Mouse (Mus musculus): Measurements from ENCODE around the gene Src. TPM values are rescaled to one million over a fixed set of nuclear protein-coding genes. Genes with fewer than 3 reads are reported as not detected.
A peak's percentile ranks its signal among the peaks of the same experiment; 100 is the strongest.
"Not testable (repeated sequence)": the region's sequence is repeated elsewhere in the genome, so short reads cannot be mapped to it uniquely, and the experiment has no call there.

Gene Src
- polyA plus RNA-seq (2016; fragmentation: Nextera tagmentation; extraction: Ambion mirVana): 19.2 and 19.6 TPM in 2 replicates

DNA sequence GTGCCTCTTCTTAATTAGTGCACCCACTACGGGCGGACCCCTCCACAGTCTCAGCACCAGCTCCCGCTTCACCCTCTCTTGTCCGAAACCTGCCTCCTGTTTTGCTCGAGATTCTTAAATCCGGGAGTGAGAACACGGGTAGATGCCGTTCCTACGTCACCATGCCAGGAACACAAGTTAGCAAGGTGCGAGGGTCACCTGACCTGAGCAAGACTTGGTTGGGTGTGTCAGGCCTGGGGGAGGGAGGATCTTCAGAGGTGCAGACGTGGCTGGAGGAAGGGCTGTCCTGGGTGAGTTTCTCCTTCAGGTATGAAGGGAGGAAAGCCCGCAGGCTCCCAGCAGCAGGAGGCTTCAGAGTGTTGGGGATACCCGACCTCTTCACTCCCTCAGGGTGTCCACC lies at the start of gene Src:
TSS of gene Src (plus strand) at position 239 of the 400 bp plus-strand sequence.
- no peaks in the 10 kb centered on the region for H3K36me3 ChIP-seq (replicated peaks)
- H3K9me3 ChIP-seq: no peaks in the 10 kb centered on the region
- peaks cover 34% of the 10 kb centered on the region for H3K27me3 ChIP-seq (ENCODE audit: poor library complexity, severe bottlenecking)
- H3K4me3 ChIP-seq: peak within 1 kb of the TSS; percentile 9; the same call in 1 of the 2 replicates
- H3K27ac ChIP-seq: peak within 1 kb of the TSS; percentile 78
- DNase-seq (ENCODE audit: extremely low spot score, low spot score): no peak
- peaks cover 50% of the 10 kb centered on the region for H3K4me1 ChIP-seq
- 14% methylated on average over 13 of the region's 13 CpGs for WGBS

DNA sequence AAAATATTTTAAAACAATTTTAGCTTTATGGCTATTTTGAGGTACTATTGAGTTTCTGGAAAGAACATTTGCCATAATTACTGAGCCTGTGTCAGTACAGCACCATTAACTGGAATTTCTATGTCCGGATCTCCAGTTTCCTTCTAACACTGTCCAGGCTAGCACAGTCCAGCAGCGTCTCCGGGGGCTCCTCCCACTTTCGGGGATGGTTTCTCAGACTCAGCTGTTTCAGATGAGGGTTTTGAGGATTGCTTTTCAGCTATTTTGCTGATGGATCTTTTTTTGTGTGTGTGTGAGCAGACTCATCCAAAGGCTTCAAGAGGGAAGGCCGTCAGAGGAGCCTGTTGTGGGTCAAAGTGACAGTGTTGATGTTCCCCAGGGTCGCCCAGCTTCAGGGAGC lies 46.5 kb upstream of the Src start:
- Histone ChIP-seq H3K27me3 (ENCODE audit: poor library complexity, severe bottlenecking) (no peaks in the 10 kb centered on the region), H3K4me3 (no peak overlapping the region), H3K9me3 (no peaks in the 10 kb centered on the region), H3K4me1 (peaks cover 42% of the 10 kb centered on the region), H3K36me3 (replicated peaks) (peaks cover 35% of the 10 kb centered on the region), H3K27ac (no peak overlapping the region)
- 85% methylated on average over 6 of the region's 6 CpGs for WGBS
- no peak for DNase-seq (ENCODE audit: extremely low spot score, low spot score)

DNA sequence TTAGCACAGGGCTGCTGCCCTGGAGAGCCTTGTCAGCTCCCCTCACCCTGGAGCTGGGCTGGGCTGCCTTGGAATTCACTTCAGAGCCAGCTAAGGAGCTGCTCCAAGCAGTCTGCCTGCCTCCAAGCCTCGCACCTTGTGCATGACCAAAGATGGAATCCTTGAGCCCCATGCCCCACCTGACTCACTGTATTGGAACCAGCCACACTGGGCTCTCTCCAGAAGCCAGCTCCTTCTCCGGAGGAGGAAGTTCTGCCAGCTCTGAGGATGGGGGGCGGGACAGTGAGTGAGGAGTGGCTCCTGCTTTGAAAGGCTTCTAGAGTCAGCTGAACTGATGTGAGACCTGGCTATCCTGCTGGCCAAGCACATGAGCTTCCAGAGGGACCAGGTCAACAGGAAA lies 44.6 kb upstream of the Src start:
- Histone ChIP-seq H3K27me3 (ENCODE audit: poor library complexity, severe bottlenecking) (no peaks in the 10 kb centered on the region), H3K27ac (no peak overlapping the region), H3K9me3 (no peaks in the 10 kb centered on the region), H3K36me3 (replicated peaks) (peaks cover 35% of the 10 kb centered on the region), H3K4me3 (no peak overlapping the region), H3K4me1 (peaks cover 35% of the 10 kb centered on the region)
- WGBS: 87% methylated on average over 3 of the region's 3 CpGs
- DNase-seq (ENCODE audit: extremely low spot score, low spot score): no peak

DNA sequence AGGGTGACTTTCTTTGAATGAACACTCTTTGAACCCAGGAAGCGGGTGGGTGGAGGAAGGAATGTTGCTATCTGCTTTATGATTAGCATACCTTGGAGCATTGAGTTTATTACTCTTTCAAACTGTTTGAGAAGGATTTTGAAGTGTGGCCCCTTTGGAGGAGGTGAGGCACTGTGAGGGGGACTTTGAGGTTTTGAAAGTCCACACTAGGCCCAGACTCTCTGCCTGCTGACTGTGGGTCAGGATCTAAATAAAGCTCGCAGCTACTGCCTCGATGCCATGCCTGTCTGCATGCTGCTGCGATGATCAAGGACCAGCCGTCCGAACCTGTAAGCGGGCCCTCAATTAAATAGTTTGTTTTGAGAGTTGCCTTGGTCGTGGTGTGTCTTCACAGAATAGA lies 43.2 kb upstream of the Src start:
- no peak for DNase-seq (ENCODE audit: extremely low spot score, low spot score)
- Histone ChIP-seq H3K9me3 (no peaks in the 10 kb centered on the region), H3K4me1 (peaks cover 30% of the 10 kb centered on the region), H3K27ac (peak overlapping the region; percentile 75; the same call in 1 of the 2 replicates), H3K27me3 (ENCODE audit: poor library complexity, severe bottlenecking) (no peaks in the 10 kb centered on the region), H3K36me3 (replicated peaks) (peaks cover 49% of the 10 kb centered on the region), H3K4me3 (no peak overlapping the region)
- WGBS: 74% methylated on average over 8 of the region's 8 CpGs

DNA sequence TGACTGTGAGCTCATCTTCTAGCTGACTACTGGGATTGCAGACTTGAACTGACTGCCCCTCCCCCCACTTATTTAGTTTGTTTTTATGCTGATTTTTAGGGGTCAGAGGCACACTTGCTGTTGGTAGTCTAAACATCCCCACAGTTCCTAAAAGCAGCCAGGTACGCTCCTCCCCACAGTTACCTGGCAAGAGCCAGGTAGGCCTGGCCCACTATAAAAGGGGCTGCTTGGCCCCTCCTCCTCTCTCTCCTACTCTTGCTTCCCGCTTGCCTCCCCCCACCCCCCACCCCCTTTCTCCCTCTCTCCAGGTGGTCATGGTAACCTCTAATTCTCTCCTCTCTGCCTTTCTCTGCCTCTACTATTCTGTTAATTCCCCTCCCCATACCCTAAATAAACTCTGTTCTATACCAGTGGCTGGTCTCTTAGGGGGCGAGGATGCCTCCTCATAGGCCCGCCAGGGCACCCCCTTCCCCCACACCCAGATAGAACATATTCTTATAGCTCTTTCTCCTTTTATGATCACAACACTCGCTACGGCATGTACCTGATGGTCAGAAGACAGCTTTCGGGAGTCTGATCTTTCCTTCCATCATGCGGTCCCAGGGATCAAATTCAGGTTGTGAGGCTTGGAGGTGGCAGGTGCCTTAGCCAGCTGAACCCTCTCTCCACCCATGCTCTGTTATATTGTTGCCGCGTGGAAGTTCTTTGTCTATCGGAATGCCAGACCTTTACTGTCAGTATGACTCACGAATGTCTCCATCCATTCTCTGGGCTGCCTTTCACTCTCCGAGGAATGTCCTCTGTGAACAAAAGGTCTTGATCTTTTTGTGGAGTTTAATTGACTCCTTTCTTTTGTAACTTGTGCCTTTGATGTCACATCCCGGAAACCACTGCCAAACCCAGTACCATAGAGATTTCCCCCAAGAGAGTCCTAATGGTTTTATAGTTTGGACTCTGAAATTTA lies 42.2 kb upstream of the Src start:
- Histone ChIP-seq H3K9me3 (no peaks in the 10 kb centered on the region), H3K4me3 (peak overlapping the region; percentile 31), H3K4me1 (peaks cover 30% of the 10 kb centered on the region), H3K36me3 (replicated peaks) (peaks cover 47% of the 10 kb centered on the region), H3K27ac (peak overlapping the region; percentile 75), H3K27me3 (ENCODE audit: poor library complexity, severe bottlenecking) (no peaks in the 10 kb centered on the region)
- DNase-seq (ENCODE audit: extremely low spot score, low spot score): peak; percentile 40
- WGBS: 11% methylated on average over 14 of the region's 14 CpGs

DNA sequence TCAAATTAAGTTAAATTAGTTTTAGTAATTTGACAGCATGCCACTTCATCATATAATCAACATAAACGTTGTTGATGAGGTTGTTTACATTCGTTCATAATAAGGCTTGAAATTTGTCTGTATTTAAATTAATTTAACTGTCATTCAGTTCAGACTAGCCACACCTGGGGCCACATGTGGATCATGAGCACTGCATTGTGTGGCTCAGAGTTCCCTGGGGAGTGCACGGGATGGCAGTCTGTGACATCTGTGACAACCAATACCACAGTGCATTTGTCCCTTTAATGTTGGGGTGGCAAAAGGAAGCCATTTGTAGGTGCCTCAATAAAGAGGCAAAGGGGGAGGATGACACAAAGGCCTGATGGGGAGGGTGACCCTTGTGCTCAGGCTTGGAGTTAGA lies 41.2 kb upstream of the Src start:
- 59% methylated on average over 3 of the region's 3 CpGs for WGBS
- Histone ChIP-seq H3K9me3 (no peaks in the 10 kb centered on the region), H3K4me3 (no peak overlapping the region), H3K36me3 (replicated peaks) (peaks cover 50% of the 10 kb centered on the region), H3K4me1 (peaks cover 30% of the 10 kb centered on the region), H3K27me3 (ENCODE audit: poor library complexity, severe bottlenecking) (no peaks in the 10 kb centered on the region), H3K27ac (0 out of 2 replicates have a peak overlapping the region, but pooled peaks have one; percentile 21)
- no peak for DNase-seq (ENCODE audit: extremely low spot score, low spot score)

DNA sequence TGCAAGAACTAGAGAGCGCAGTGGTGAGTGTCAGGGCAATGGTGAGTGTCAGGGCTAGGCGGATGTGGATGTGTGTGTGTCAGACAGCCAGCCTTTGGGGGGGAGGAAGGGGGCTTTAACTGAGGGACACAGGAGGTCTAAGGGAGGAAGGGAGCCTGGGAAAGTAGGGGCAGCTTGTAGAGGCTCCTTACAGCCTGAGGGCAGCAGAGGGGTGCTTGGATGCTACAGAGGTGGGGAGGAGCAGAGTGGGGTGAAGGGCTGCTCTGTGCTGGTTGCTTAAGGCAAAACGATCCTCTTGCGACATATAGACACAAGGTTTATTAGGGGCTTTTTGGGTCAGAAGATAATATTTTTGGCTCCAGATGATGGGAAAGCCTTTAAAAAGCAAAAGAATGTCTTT lies 33.4 kb upstream of the Src start:
- Histone ChIP-seq H3K9me3 (no peaks in the 10 kb centered on the region), H3K36me3 (replicated peaks) (peaks cover 87% of the 10 kb centered on the region), H3K4me3 (no peak overlapping the region), H3K4me1 (peaks cover 25% of the 10 kb centered on the region), H3K27me3 (ENCODE audit: poor library complexity, severe bottlenecking) (no peaks in the 10 kb centered on the region), H3K27ac (peak overlapping the region; percentile 62; the same call in 1 of the 2 replicates)
- 59% methylated on average over 4 of the region's 4 CpGs for WGBS
- no peak for DNase-seq (ENCODE audit: extremely low spot score, low spot score)

DNA sequence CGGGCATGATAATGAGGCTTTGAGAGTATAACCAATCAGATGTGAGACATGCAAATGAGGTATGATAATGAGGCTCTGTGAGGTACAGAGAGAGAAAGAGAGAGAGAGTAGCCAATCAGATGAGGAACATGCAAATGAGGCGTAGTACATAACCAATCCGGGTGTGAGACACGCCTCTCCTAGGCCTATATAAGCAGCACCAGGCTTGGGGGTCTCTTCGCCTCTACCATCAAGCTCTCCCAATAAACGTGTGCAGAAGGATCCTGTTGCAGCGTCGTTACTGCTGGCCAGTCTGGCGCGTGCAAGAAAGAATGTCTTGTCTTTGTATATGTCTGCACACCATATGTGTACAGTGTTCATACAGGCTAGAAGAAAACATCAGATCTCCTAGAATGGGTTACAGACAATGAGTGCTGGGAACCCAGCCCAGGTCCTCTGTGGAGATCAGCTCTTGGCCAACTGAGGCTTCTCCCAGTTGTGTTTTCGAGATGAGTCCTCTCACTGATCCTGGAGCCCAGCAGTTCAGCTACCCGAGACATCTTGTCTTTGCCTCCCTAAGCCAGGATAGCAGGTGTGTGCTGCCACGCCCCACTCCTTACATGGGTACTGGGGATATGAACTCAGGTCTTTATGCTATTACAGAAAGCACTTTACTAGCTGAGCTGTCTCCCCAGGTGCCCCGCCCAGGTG lies 29.2 kb upstream of the Src start:
- not testable (repeated sequence) for H3K4me3 ChIP-seq; H3K9me3 ChIP-seq; DNase-seq (ENCODE audit: extremely low spot score, low spot score); H3K27me3 ChIP-seq (ENCODE audit: poor library complexity, severe bottlenecking); H3K4me1 ChIP-seq; H3K27ac ChIP-seq
- WGBS: 94% methylated on average over 14 of the region's 14 CpGs
- peaks cover 83% of the 10 kb centered on the region for H3K36me3 ChIP-seq (replicated peaks)

DNA sequence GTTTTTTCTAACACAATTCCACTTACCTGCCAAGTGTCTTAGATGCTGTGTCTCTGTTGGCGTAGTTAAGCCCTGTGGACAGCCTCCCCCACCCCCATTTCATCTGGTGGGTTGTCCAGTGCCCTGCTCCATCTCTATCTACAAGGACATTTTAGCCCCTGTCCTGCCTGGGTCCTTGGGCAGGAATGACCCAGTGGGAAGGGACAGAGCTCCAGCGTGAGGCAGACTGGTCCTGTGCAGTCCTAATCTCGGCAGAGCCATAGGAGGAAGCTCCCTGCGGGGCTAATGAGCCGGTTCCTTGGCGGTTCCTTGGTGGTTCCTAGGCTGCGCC lies 28.7 kb upstream of the Src start:
- H3K9me3 ChIP-seq: no peaks in the 10 kb centered on the region
- H3K27ac ChIP-seq: no peak overlapping the region
- H3K27me3 ChIP-seq (ENCODE audit: poor library complexity, severe bottlenecking): no peaks in the 10 kb centered on the region
- no peak for DNase-seq (ENCODE audit: extremely low spot score, low spot score)
- H3K4me1 ChIP-seq: peaks cover 9% of the 10 kb centered on the region
- no peak overlapping the region for H3K4me3 ChIP-seq
- 84% methylated on average over 7 of the region's 7 CpGs for WGBS
- peaks cover 81% of the 10 kb centered on the region for H3K36me3 ChIP-seq (replicated peaks)

DNA sequence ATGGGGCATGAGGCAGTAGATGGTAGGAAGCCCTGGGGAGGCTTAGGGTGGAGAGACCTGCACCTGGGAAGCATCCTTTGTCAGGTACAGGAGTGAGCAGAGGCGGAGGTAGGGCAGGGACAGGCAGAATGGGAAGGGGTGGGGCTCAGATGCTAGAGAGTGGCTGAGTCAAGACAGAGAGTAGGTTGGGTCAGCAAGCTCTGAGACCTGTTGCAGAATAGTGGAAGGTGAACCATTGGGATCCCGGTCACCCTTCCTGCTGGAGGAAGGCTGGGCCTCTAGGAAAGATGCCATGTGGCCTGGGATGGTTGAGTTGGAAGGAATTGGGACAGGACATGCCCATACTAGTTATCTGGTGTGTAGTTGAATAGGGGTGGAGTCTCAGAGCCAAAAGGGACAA lies 25.9 kb upstream of the Src start:
- no peaks in the 10 kb centered on the region for H3K27me3 ChIP-seq (ENCODE audit: poor library complexity, severe bottlenecking)
- no peak overlapping the region for H3K27ac ChIP-seq
- WGBS: 88% methylated on average over 2 of the region's 2 CpGs
- peaks cover 19% of the 10 kb centered on the region for H3K4me1 ChIP-seq
- no peaks in the 10 kb centered on the region for H3K9me3 ChIP-seq
- H3K36me3 ChIP-seq (replicated peaks): peaks cover 82% of the 10 kb centered on the region
- no peak overlapping the region for H3K4me3 ChIP-seq
- DNase-seq (ENCODE audit: extremely low spot score, low spot score): no peak

DNA sequence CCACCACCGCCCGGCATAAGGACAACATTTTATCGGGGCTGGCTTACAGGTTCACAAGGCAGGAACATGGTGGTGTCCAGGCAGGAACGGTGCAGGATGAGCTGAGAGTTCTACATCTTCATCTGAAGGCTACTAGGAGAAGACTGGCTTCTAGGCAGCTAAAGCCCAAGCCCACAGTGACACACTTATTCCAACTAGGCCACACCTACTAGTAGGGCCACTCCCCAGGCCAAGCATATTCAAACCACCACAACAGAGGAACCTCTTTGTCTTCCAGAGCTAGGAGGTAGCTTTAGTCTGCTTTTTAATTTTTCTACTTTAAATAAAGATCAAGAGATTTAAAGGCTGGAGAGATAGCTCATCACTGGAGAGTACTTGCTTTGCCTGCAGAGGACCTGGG lies 24.7 kb upstream of the Src start:
- WGBS: 97% methylated on average over 4 of the region's 4 CpGs
- no peaks in the 10 kb centered on the region for H3K27me3 ChIP-seq (ENCODE audit: poor library complexity, severe bottlenecking)

DNA sequence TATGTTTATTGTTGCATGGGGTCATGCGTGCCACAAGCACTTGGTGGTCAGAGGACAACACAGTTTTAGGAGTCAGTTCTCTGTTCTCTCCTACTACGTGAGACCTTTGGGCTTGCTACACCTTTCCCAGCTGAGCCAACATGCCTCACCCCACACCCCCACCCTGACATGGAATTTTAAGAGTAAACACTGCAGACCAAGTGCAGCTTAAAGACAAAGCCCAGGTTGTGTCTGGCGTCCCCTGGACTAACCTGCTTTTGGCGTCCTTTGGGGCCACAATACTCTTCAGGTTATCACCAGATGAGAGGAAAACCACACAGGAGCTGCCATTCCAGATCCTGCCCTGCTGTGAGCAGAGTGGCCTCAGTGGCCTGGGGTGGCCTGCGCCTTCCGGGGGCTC lies 23.4 kb upstream of the Src start:
- H3K4me3 ChIP-seq: no peak overlapping the region
- peaks cover 23% of the 10 kb centered on the region for H3K4me1 ChIP-seq
- DNase-seq (ENCODE audit: extremely low spot score, low spot score): no peak
- H3K36me3 ChIP-seq (replicated peaks): peaks cover 77% of the 10 kb centered on the region
- H3K27me3 ChIP-seq (ENCODE audit: poor library complexity, severe bottlenecking): no peaks in the 10 kb centered on the region
- H3K27ac ChIP-seq: 0 out of 2 replicates have a peak overlapping the region, but pooled peaks have one; percentile 12
- H3K9me3 ChIP-seq: peaks cover 4% of the 10 kb centered on the region
- WGBS: 78% methylated on average over 6 of the region's 6 CpGs

More for the DNA sequence above, 24.7 kb upstream of the Src start:
- H3K9me3 ChIP-seq: peaks cover 4% of the 10 kb centered on the region
- H3K36me3 ChIP-seq (replicated peaks): peaks cover 82% of the 10 kb centered on the region
- no peak for DNase-seq (ENCODE audit: extremely low spot score, low spot score)
- H3K4me3 ChIP-seq: no peak overlapping the region
- no peak overlapping the region for H3K27ac ChIP-seq
- peaks cover 19% of the 10 kb centered on the region for H3K4me1 ChIP-seq

DNA sequence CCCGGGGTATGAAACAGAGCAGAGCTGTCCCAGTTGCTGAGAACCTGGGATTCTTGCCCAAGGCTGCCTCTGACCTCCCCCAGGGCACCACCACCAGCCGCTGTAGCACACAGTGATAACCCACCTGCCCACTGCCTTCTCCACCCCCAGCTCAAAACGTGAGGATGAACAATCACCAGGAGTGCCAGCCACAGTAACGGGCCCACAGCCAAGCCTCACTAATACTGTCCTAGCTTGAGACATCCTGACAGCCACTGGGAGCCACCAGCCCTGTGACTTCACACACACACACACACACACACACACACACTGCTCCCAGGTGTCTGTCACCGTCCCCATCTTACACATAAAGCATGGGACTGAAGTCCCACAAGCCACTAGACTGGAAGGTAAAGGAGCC lies 22.9 kb upstream of the Src start:
- Histone ChIP-seq H3K4me3 (no peak overlapping the region), H3K27me3 (ENCODE audit: poor library complexity, severe bottlenecking) (no peaks in the 10 kb centered on the region), H3K36me3 (replicated peaks) (peaks cover 73% of the 10 kb centered on the region), H3K4me1 (peaks cover 23% of the 10 kb centered on the region), H3K27ac (peak overlapping the region; percentile 12), H3K9me3 (peaks cover 4% of the 10 kb centered on the region)
- DNase-seq (ENCODE audit: extremely low spot score, low spot score): no peak
- 76% methylated on average over 5 of the region's 5 CpGs for WGBS
